Mouse (Mus musculus) spleen, adult 2 months (tissue): ENCODE measurements around the gene Fam53a.

Experiments
- CTCF ChIP-seq: fragments of 200-500 bp; IDR thresholded peaks from 2 replicates; pipeline ENCODE4 v1.5.1; 2011; ENCODE audit warnings: mild to moderate bottlenecking, inconsistent platforms; ENCODE audit not compliant: insufficient read depth, insufficient read length, insufficient replicate concordance; ENCODE audit errors: extremely low read depth
- POLR2A ChIP-seq: fragments of 200-500 bp; IDR thresholded peaks from 2 replicates; pipeline ENCODE4 v1.6.1; 2011; ENCODE audit warnings: low read depth, low read length, inconsistent platforms

DNA sequence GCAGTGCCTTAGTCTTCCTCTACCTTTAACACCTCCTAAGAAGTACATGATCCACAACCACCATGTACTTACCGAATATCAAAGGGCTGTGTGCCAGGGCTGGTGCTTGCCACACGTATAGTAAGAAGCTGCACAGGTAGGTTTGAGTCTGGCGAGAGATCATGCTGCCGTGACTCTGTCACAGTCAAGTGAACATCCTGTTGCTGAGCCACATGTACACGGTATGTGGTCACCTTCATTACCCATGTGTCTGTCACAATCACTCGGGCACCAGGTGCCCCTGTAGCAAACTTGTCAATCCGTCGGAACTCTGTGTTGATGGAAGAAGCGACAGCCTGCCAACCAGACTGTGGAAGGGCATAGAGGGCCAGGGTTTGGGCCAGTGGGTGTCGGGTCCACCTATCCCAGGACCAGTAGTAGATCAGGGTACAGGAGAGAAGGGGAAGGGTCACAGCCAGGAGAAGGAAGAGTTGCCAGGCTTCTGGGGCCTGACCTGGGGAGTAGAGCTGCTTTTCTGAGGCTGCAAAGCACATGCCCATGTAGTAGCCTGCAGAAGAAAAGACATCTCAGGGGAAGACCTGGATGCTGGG, 25.9 kb upstream of the Fam53a start:
- no peak for TF ChIP-seq POLR2A
- no peak for TF ChIP-seq CTCF
